Mouse (Mus musculus): ENCODE data around the gene Ficd. TPM values are rescaled to one million over a fixed set of nuclear protein-coding genes. Genes with fewer than 3 reads are reported as not detected.

The Ficd gene
- polyA plus RNA-seq, 1 experiment: 5.0 TPM

GRCm38 (mm10) chr5:113716581-113717388 is 18.8 kb upstream of the Ficd start:
- Histone ChIP-seq H3ac (ENCODE audit: control insufficient read depth, insufficient read length) (no peak overlapping the region), H3K27me3 (ENCODE audit: control insufficient read depth, insufficient read depth, insufficient read length) (peaks cover 11% of the 10 kb centered on the region), H3K36me3 (ENCODE audit: control insufficient read depth, insufficient read depth) (no peaks in the 10 kb centered on the region), H3K4me3 (no peak overlapping the region), H3K79me2 (ENCODE audit: control insufficient read depth, insufficient read depth) (no peaks in the 10 kb centered on the region), H3K4me2 (ENCODE audit: low read depth) (no peak overlapping the region)
- peak; percentile 71 for TF ChIP-seq REST (IDR thresholded peaks at IDR 0.05; ENCODE audit: insufficient read depth, insufficient read length)
- TF ChIP-seq MYOG (IDR thresholded peaks at IDR 0.05; ENCODE audit: control insufficient read depth in 1 of 3, insufficient read depth in 1 of 3, insufficient read length in 2 of 3, low read depth in 2 of 3): no peak
- no peak for TF ChIP-seq SRF (IDR thresholded peaks at IDR 0.05; ENCODE audit: control insufficient read depth, insufficient read length, low read depth)
- no peak for TF ChIP-seq TCF12 (IDR thresholded peaks at IDR 0.05; ENCODE audit: insufficient read depth, poor library complexity, severe bottlenecking)

- H3K36me3 ChIP-seq (ENCODE audit: control insufficient read depth, insufficient read depth): no peaks in the 10 kb centered on the region
- no peak overlapping the region for H3K4me2 ChIP-seq (ENCODE audit: low read depth)
- H3K4me3 ChIP-seq: no peak overlapping the region
- H3K79me2 ChIP-seq (ENCODE audit: control insufficient read depth, insufficient read depth): no peaks in the 10 kb centered on the region
- no peak overlapping the region for H3ac ChIP-seq (ENCODE audit: control insufficient read depth, insufficient read length)
- peaks cover 11% of the 10 kb centered on the region for H3K27me3 ChIP-seq (ENCODE audit: control insufficient read depth, insufficient read depth, insufficient read length)
- TF ChIP-seq TCF3 (IDR thresholded peaks at IDR 0.05; ENCODE audit: insufficient read length, low read depth): no peak
- no peak for TF ChIP-seq MAX (IDR thresholded peaks at IDR 0.05; ENCODE audit: low read depth)
- TF ChIP-seq SRF (IDR thresholded peaks at IDR 0.05; ENCODE audit: control insufficient read depth, insufficient read length, low read depth): no peak
- no peak for TF ChIP-seq MYOD1 (IDR thresholded peaks at IDR 0.05; ENCODE audit: control insufficient read depth in 1 of 3, insufficient read length in 2 of 3, low read depth in 2 of 3)
- no peak for TF ChIP-seq USF1 (IDR thresholded peaks at IDR 0.05; ENCODE audit: low read depth)
- TF ChIP-seq POLR2AphosphoS2 (IDR thresholded peaks at IDR 0.05; ENCODE audit: insufficient read length, low read depth): no peak
- no peak for TF ChIP-seq MYOG (IDR thresholded peaks at IDR 0.05; ENCODE audit: control insufficient read depth in 1 of 3, insufficient read depth in 1 of 3, insufficient read length in 2 of 3, low read depth in 2 of 3)
- no peak for TF ChIP-seq TCF12 (IDR thresholded peaks at IDR 0.05; ENCODE audit: insufficient read depth, poor library complexity, severe bottlenecking)
- TF ChIP-seq POLR2A (IDR thresholded peaks at IDR 0.05; ENCODE audit: insufficient read length, low read depth): no peak
- no peak for TF ChIP-seq CEBPB (IDR thresholded peaks at IDR 0.05; ENCODE audit: insufficient read depth, poor library complexity, severe bottlenecking)
- no peak for TF ChIP-seq E2F4 (IDR thresholded peaks at IDR 0.05; ENCODE audit: insufficient read depth)
- TF ChIP-seq REST (IDR thresholded peaks at IDR 0.05; ENCODE audit: insufficient read depth, insufficient read length): no peak
Observed at GRCm38 (mm10) chr5:113719221-113719661, 16.4 kb upstream of the Ficd start.

GRCm38 (mm10) chr5:113722224-113723013 is 13.2 kb upstream of the Ficd start:
- TF ChIP-seq POLR2AphosphoS2 (IDR thresholded peaks at IDR 0.05; ENCODE audit: insufficient read length, low read depth) (no peak), MAX (IDR thresholded peaks at IDR 0.05; ENCODE audit: low read depth) (no peak), SRF (IDR thresholded peaks at IDR 0.05; ENCODE audit: control insufficient read depth, insufficient read length, low read depth) (no peak), MYOD1 (IDR thresholded peaks at IDR 0.05; ENCODE audit: control insufficient read depth in 1 of 3, insufficient read length in 2 of 3, low read depth in 2 of 3) (no peak), POLR2A (IDR thresholded peaks at IDR 0.05; ENCODE audit: insufficient read length, low read depth) (no peak), CEBPB (IDR thresholded peaks at IDR 0.05; ENCODE audit: insufficient read depth, poor library complexity, severe bottlenecking) (no peak), TCF3 (IDR thresholded peaks at IDR 0.05; ENCODE audit: insufficient read length, low read depth) (no peak), USF1 (IDR thresholded peaks at IDR 0.05; ENCODE audit: low read depth) (no peak), TCF12 (IDR thresholded peaks at IDR 0.05; ENCODE audit: insufficient read depth, poor library complexity, severe bottlenecking) (no peak), REST (IDR thresholded peaks at IDR 0.05; ENCODE audit: insufficient read depth, insufficient read length) (no peak), MYOG (IDR thresholded peaks at IDR 0.05; ENCODE audit: control insufficient read depth in 1 of 3, insufficient read depth in 1 of 3, insufficient read length in 2 of 3, low read depth in 2 of 3) (no peak), E2F4 (IDR thresholded peaks at IDR 0.05; ENCODE audit: insufficient read depth) (no peak)
- H3K36me3 ChIP-seq (ENCODE audit: control insufficient read depth, insufficient read depth): no peaks in the 10 kb centered on the region
- no peaks in the 10 kb centered on the region for H3K79me2 ChIP-seq (ENCODE audit: control insufficient read depth, insufficient read depth)
- H3K4me2 ChIP-seq (ENCODE audit: low read depth): no peak overlapping the region
- H3K27me3 ChIP-seq (ENCODE audit: control insufficient read depth, insufficient read depth, insufficient read length): peaks cover 31% of the 10 kb centered on the region
- no peak overlapping the region for H3K4me3 ChIP-seq
- H3ac ChIP-seq (ENCODE audit: control insufficient read depth, insufficient read length): no peak overlapping the region

- no peaks in the 10 kb centered on the region for H3K79me2 ChIP-seq (ENCODE audit: control insufficient read depth, insufficient read depth)
- no peak for TF ChIP-seq CEBPB (IDR thresholded peaks at IDR 0.05; ENCODE audit: insufficient read depth, poor library complexity, severe bottlenecking)
- TF ChIP-seq TCF3 (IDR thresholded peaks at IDR 0.05; ENCODE audit: insufficient read length, low read depth): no peak
- no peak overlapping the region for H3K4me3 ChIP-seq
- H3K36me3 ChIP-seq (ENCODE audit: control insufficient read depth, insufficient read depth): no peaks in the 10 kb centered on the region
- peaks cover 40% of the 10 kb centered on the region for H3K27me3 ChIP-seq (ENCODE audit: control insufficient read depth, insufficient read depth, insufficient read length)
- no peak overlapping the region for H3ac ChIP-seq (ENCODE audit: control insufficient read depth, insufficient read length)
- H3K4me2 ChIP-seq (ENCODE audit: low read depth): no peak overlapping the region
Observed at GRCm38 (mm10) chr5:113723567-113724237, 11.9 kb upstream of the Ficd start.
